Mouse (Mus musculus) macrophage (primary cell): Measurements from ENCODE around the gene Ccm2. TPM values are rescaled to one million over a fixed set of nuclear protein-coding genes. Genes with fewer than 3 reads are reported as not detected.

ENCODE experiments used
- H3K27ac ChIP-seq: fragments of 350-480 bp; formaldehyde crosslinking; 2 replicates; pipeline ENCODE4 v1.9.0; 2021
- H3K36me3 ChIP-seq: fragments of 350-480 bp; formaldehyde crosslinking; 2 replicates; pipeline ENCODE4 v1.9.0; 2021; ENCODE audit errors: inconsistent target
- H3K4me3 ChIP-seq: fragments of 350-480 bp; formaldehyde crosslinking; 2 replicates; pipeline ENCODE4 v1.9.0; 2021; ENCODE audit errors: inconsistent target
- H3K79me2 ChIP-seq: fragments of 350-480 bp; formaldehyde crosslinking; 2 replicates; pipeline ENCODE4 v1.9.0; 2021; ENCODE audit errors: inconsistent target
- WGBS: methylation state at CpG from one replicate; pipeline ENCODE4 v1.1.7; 2026; ENCODE audit warnings: inconsistent platforms; ENCODE audit not compliant: missing documents; 5-methylcytosine and 5-hydroxymethylcytosine counted together
- polyA plus RNA-seq: library from polyadenylated mRNA; stranded (reverse); fragments of 250-400 nt; gene quantifications from 3 replicates; pipeline ENCODE4 v1.2.4, GENCODE M21; 2018; ENCODE audit warnings: inconsistent platforms

Gene Ccm2
- polyA plus RNA-seq, 1 experiment from 2014 or later: 58.4 TPM

DNA sequence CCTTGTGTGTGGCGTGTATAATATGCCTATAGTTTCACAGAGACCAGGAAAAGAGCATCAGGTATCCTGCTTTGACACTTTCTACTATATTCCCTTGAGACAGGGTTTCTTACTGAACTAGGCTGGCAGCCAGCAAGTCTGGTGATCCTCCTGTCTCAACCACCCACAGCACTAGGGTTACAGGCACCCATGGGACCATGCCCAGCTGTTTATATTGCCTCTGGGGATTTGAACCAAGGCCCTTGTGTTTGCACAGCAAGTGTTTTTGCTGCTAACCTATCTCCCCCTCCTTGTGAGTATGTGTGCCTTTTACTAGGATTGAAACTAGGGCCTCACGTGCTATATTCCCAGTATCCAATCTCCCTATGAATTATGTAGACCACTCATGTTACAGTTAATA, 34.9 kb downstream of the Ccm2 start:
- H3K36me3 ChIP-seq: peaks cover 38% of the 10 kb centered on the region
- no peak overlapping the region for H3K4me3 ChIP-seq
- 92% methylated on average over 2 of the region's 2 CpGs for WGBS
- no peak overlapping the region for H3K27ac ChIP-seq
- peaks cover 72% of the 10 kb centered on the region for H3K79me2 ChIP-seq

DNA sequence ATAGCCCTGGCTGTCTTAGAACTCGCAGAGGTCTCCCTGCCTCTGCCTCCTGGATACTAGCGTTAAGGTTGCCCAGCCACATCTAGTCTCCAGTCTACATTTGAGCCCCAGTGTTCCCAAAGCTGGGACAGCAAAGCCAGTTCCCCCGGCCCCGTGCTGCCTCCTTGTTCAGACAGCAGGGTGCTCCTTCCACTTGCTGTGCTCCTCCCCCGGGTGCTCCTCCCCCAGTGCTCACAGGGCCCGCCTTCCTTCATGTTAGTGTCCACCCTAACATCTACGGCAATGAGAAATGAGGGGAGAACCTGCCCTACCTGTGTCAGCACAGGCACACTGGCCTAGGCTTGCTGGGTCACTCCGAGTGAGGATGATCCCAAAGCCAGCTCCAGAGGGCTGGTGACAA, 39.1 kb downstream of the Ccm2 start:
- Histone ChIP-seq H3K79me2 (peaks cover 30% of the 10 kb centered on the region; the same call in 1 of the 2 replicates), H3K27ac (no peak overlapping the region), H3K36me3 (peaks cover 62% of the 10 kb centered on the region), H3K4me3 (no peak overlapping the region)
- WGBS: 82% methylated on average over 8 of the region's 8 CpGs

DNA sequence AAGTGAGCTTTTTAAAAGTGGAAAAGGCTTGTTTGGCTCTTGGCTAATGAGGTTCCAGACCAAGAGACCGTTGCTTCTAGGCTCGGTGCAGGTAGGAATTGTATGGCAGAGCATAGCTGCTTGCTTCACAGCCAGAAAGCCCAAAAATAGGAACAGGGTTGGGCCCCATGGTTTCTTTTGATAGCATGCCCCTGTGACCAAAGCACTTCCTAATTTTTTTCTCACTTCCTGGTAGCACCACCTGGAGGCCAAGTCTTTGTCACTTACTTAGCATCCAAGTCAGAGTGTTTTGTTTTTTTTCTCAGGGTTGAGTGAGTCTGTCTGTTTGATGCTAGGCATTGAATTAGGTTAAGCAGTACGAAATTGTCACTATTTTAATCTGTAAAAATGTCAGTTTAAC, 40.0 kb downstream of the Ccm2 start:
- Histone ChIP-seq H3K36me3 (peaks cover 71% of the 10 kb centered on the region), H3K27ac (no peak overlapping the region), H3K79me2 (peaks cover 21% of the 10 kb centered on the region; the same call in 1 of the 2 replicates), H3K4me3 (no peak overlapping the region)
- 6% methylated on average over 3 of the region's 3 CpGs for WGBS

DNA sequence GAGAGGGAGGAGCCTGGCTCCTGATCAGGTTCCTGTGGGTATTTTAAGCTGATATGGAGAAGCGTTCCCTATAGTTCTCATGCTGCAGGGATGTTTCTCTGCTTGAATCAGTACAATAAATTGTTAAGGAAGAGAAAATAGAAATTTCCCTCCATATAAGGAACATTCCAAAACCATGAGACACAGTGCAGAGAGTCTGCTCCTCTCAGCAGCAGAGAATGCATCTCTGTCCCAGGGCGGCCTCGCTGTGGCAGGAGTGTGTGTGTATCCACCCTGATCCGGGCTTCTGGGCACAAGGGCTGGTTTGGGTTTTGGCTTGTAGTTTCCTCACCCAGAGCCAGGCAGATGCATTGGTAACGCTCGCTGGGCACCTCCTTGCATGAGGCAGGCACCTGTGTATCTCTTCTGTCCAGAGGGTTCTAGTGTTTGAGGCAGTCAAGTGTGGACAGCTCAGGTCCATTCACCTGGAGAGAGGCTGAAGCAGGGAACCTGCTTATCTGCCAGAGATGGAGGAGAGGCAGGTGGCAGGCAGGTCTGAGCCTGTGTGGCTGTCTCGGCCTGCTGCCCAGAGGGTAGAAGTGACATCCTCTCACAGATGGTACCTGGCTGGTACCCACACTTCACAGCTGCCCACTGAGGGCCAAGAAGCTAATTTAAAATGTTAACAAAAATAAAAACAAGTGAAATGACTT, 40.7 kb downstream of the Ccm2 start:
- no peak overlapping the region for H3K27ac ChIP-seq
- 80% methylated on average over 7 of the region's 7 CpGs for WGBS
- H3K4me3 ChIP-seq: no peak overlapping the region
- peaks cover 13% of the 10 kb centered on the region; the same call in 1 of the 2 replicates for H3K79me2 ChIP-seq
- peaks cover 78% of the 10 kb centered on the region for H3K36me3 ChIP-seq

DNA sequence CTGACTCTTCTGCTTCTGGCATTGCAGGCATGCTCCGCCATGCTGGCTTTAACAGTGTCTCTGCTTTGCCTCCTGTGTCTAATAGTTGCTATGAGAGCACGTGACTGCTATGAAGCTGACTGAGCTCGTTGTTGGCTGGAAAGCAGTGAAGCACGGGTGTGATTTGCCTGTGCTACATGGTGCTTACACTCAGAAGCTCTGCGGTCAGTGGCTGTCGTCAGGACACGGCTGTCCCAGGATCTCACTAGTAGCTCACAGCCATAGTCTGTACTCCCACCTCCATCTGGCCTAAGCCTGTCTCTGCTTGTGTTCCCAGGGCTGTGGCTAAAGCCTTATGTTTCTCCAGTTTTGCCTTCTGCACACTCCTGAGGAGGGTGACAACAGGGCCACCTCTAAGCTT, 41.6 kb downstream of the Ccm2 start:
- Histone ChIP-seq H3K36me3 (peaks cover 80% of the 10 kb centered on the region), H3K27ac (no peak overlapping the region), H3K79me2 (peaks cover 4% of the 10 kb centered on the region; the same call in 1 of the 2 replicates), H3K4me3 (no peak overlapping the region)
- 96% methylated on average over 7 of the region's 7 CpGs for WGBS

DNA sequence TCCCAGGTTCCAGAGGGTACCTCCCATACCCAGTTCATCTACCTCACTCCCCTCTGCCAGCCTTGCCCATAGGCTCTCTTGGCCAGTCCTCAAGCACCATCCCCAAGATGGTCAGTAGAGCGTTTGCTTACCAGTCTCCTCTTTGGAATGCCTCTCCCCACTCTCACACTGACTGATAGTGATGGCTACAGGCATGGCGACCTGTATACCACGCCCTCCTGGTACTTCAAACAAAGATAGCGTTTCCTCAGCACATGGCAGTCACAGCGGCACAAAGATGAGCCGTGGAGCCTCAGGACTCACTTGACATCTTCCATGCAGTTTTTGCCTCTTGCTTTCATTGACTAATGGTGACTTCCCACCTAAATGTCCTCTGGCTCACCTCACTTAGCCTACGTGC, 43.2 kb downstream of the Ccm2 start:
- Histone ChIP-seq H3K4me3 (no peak overlapping the region), H3K79me2 (no peaks in the 10 kb centered on the region; the same call in 1 of the 2 replicates), H3K27ac (no peak overlapping the region), H3K36me3 (peaks cover 85% of the 10 kb centered on the region)
- 98% methylated on average over 7 of the region's 7 CpGs for WGBS

DNA sequence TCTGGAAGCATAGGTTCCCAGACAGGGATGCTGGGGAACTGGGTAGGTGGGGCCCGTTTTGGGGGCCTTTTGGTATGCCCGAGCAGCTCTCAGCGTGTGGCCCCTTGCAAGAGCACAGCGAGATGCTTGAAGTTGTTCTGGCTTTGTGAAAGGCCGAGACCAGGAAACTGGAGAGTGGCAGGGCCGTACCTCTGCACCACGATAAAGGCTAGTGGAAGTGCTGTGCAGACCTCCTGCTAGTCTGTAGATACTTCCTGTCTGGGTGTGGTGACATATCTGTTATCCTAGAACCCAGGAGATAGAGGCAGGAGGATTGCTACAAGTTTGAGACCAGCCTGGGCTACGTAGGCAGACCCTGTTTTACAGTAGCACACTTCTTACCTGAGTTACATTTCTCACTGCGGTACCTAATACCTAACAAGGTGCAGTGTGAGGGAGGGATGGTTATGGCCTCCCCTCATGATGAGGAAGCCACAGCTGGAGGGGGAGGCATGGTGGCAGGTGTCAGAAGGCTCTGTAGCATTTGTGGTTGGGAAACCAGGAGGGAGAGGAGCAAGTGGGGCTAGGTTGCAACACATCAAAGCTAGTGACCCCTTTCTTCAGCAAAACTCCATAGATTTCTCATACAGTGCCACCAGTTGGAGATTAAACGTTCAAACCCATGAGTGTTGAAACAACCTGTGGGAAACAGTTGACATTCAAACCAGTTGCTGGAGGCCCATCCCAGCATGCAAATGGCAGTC, 44.4 kb downstream of the Ccm2 start:
- no peak overlapping the region for H3K4me3 ChIP-seq
- H3K36me3 ChIP-seq: peaks cover 88% of the 10 kb centered on the region
- no peak overlapping the region for H3K27ac ChIP-seq
- no peaks in the 10 kb centered on the region; the same call in 1 of the 2 replicates for H3K79me2 ChIP-seq
- WGBS: 82% methylated on average over 9 of the region's 10 CpGs

DNA sequence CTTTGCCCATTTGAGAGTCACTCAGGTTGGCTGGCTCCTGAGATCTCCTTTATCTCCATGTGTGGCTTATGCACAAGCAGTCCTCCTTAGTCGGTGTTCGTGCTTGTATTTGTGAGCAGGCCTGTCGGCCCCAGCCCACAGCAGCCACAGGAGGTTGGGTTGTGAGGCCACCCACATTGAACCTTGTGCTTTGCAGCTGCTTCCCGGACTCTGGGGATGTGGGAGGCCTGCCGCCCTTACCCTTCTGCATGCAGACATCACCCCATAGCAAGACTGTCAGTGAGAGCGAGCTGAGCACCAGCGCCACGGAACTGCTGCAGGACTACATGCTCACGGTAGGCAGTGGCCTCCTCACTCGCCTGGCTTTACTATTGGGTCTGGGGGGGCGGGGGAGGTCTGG, 46.7 kb downstream of the Ccm2 start:
- WGBS: 92% methylated on average over 10 of the region's 11 CpGs
- Histone ChIP-seq H3K27ac (no peak overlapping the region), H3K4me3 (no peak overlapping the region), H3K36me3 (peaks cover 100% of the 10 kb centered on the region), H3K79me2 (no peaks in the 10 kb centered on the region)

DNA sequence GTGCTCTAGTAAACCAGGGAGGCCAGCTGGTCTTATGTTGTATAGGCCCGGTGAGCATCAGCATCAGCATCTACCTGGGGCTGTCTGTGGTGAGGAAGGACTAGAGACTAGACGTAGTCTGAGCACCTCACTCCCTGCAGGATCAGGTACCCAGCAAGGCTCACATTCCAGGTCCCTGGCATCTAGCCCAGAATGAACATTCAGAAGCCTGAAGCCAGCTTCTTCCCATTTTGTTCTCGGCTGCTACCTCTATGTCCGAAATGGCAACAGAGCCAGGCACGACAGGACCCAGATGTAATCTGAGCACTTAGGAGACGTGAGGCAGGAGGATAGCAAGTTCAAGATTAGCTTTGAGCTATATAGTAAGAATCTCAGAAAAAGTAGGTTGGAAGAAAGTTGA, 48.2 kb downstream of the Ccm2 start:
- Histone ChIP-seq H3K36me3 (peaks cover 87% of the 10 kb centered on the region), H3K4me3 (no peak overlapping the region), H3K79me2 (no peaks in the 10 kb centered on the region), H3K27ac (no peak overlapping the region)
- 92% methylated on average over 6 of the region's 6 CpGs for WGBS

DNA sequence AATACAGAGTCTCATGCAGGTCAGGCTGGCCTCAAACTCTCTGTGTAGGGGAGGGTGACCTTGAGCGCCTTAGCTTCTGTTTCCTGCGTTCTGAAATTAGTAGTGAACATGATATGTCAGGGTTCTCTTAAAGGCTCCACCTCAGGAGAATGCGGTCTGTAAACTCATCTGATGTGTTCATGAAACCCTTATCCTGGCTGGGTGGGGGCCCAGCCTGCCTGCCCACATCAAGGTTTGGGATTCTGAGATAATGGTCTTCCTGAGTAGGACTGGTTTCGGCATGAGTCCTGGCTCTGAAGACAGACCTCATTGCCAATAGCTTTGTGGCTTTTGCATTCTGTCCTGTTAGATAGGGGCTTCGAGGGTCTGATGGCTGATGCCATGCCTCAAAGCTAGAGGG, 48.7 kb downstream of the Ccm2 start:
- H3K4me3 ChIP-seq: no peak overlapping the region
- no peaks in the 10 kb centered on the region for H3K79me2 ChIP-seq
- no peak overlapping the region for H3K27ac ChIP-seq
- WGBS: 99% methylated on average over 5 of the region's 5 CpGs
- peaks cover 82% of the 10 kb centered on the region for H3K36me3 ChIP-seq

DNA sequence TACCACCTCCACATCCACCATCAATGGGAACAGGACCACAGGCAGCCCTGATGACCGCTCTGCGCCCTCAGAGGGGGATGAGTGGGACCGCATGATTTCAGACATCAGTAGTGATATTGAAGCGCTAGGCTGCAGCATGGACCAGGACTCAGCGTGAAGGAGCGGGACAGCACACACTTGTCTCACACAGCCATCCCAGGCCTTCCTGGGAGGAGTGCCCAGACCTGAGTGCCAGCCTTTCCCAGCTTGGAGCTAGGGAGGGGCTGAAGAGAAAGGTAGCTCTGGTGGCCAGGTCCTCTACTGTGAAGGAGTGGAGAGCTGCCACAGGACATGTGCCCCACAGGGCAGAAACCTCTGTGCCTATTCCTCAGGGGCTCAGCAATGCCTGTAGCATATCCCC, 49.5 kb downstream of the Ccm2 start:
- 91% methylated on average over 4 of the region's 6 CpGs for WGBS
- Histone ChIP-seq H3K4me3 (no peak overlapping the region), H3K36me3 (peaks cover 74% of the 10 kb centered on the region), H3K27ac (no peak overlapping the region), H3K79me2 (no peaks in the 10 kb centered on the region)

DNA sequence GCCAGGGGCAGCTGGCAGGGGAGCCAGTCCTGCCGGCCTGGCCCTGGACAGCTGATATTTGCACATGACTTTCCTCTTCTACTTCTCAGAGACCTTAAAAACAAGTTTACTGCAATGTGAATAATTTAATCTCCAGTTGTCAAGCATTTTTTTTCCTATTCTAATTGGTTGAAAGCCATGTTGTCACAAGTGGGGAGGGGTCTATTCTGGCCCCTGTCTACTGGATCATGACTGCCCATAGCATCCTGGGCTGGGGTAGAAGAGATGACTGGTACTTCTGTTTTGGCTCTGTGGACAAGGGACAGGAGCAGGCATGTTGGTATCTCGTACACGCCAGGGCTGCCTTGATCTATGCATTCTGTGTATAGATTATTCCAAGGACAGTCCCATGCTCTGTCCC, 49.9 kb downstream of the Ccm2 start:
- 95% methylated on average over 3 of the region's 3 CpGs for WGBS
- Histone ChIP-seq H3K27ac (no peak overlapping the region), H3K36me3 (peaks cover 70% of the 10 kb centered on the region), H3K79me2 (no peaks in the 10 kb centered on the region), H3K4me3 (no peak overlapping the region)

DNA sequence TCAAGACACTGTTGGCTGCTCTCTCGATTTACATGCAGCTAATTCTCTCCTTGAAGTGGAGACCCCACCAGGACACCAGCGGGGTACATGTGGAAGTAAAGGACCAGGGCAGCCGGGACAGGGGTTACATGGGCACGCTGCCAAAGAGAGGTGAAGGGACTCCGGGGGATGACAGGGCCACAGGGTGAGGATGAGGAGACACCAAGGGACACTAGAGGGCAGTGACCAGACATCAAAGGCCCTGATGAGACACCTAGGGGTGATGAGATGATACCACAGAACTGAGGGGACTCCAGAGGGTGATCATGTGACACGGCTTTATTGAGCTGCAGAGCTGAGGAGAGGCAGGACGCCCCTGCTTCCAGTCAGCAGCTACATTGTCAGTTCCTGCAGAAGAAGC, 50.8 kb downstream of the Ccm2 start:
- Histone ChIP-seq H3K36me3 (peaks cover 61% of the 10 kb centered on the region), H3K4me3 (no peak overlapping the region), H3K79me2 (no peaks in the 10 kb centered on the region), H3K27ac (no peak overlapping the region)
- WGBS: 86% methylated on average over 7 of the region's 7 CpGs

DNA sequence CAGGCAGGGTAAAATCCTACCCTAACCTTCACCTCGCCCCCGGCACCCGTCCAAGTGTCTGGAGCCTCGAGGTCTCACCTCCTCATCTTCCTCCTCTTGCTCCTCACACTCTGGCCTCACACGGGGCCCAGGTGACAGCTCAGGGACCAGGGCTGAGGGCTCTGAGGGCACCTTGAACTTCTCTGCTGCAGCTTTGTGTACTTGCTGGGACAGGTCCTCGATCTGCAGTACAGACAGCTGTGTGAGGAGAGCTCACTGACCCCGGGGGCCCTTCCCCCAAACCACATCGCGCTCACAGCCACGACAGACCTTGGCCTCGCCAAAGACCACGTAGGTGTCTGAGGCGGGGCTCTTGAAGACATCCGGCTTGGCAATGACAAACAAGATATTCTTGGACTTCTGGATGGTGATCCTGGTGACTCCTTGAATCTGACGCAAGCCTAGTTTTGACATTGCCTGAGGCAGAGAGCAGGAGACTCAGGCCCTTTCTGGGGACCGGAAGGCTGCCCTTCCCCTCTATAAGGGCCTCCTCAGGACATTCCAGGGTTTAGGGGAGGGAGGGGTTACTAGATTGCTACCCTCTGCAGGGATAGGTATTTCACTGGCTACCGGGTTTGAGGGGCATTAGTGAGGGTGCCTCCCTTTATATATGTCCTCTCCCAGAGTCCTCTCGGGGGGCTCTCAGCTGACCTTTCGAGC, 51.7 kb downstream of the Ccm2 start:
- Histone ChIP-seq H3K27ac (no peak overlapping the region), H3K79me2 (no peaks in the 10 kb centered on the region), H3K36me3 (peaks cover 52% of the 10 kb centered on the region), H3K4me3 (no peak overlapping the region)
- 87% methylated on average over 19 of the region's 19 CpGs for WGBS
